Mouse (Mus musculus) layer of hippocampus, adult 2 months (tissue): ENCODE data around the gene Amigo1. TPM values are rescaled to one million over a fixed set of nuclear protein-coding genes. Genes with fewer than 3 reads are reported as not detected.

Source experiments
- DNase-seq, 2 experiments: peaks; one replicate each; pipeline ENCODE4 v3.0.0; 2022; ENCODE audit warnings: low spot score in 2 of 2
- H3K27ac ChIP-seq: fragments of 200-600 bp; 2 replicates; pipeline ENCODE4 v1.8.1; 2022
- H3K4me3 ChIP-seq: fragments of 200-600 bp; 2 replicates; pipeline ENCODE4 v1.8.1; 2022; ENCODE audit warnings: mild to moderate bottlenecking
- CTCF ChIP-seq: fragments of 200-600 bp; conservative IDR thresholded peaks from 2 replicates; pipeline ENCODE4 v1.8.1; 2022; ENCODE audit warnings: antibody characterized with exemption, mild to moderate bottlenecking, moderate library complexity
- total RNA-seq, 2 experiments: library from RNA; stranded (reverse); gene quantifications; 2 replicates each; pipeline ENCODE4 v1.2.3; 2021

Amigo1 gene
- total RNA-seq, 2 experiments from 2014 or later = 69.7 to 79.0 TPM

DNA sequence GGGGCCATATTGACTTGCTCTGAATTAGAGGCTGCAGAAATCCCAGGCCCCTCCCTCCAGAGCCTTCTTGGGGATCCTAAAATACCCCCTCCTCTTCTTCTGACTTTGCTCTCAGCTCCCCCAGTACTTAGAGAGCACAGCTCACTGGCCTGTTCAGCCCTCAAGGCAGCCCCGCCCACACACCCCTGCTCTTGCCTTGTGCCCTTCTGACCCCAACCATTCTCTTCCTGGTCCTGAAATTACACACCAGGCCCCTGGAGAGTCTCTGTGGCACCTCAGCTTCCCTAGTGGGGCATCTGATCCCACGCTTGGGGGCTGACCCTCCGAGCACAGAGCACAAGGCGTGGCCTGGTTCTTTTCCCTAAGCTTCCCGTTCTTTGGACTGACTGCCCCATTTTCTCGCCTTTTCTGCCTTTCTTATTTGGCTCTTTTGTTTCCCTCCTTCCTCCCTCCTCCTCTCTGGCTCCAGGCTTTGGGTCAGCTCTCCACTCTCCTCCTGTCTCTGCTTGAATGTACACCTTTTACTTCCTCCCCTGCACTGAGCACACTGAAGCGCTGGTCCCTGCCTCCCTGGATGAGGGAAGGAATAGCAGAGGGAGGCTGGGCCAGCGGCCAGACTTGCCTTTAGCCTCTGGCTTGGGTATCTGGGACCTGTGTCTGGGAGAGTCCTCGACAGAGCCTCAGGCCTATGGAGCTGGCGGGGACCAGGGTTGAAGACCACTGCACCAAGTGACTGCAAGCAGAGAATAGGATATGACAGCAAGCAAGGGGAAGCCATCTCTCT lies 20.4 kb upstream of the Amigo1 start:
- Histone ChIP-seq H3K27ac (peak overlapping the region; percentile 82), H3K4me3 (no peak overlapping the region)
- no peak for DNase-seq
- TF ChIP-seq CTCF = no peak

- no peak overlapping the region for H3K4me3 ChIP-seq
- TF ChIP-seq CTCF = peak; percentile 67
- peak; percentile 65 to 66 for DNase-seq
- H3K27ac ChIP-seq = peak overlapping the region; percentile 82
Measured at GRCm38 (mm10) chr3:108166486-108167211, 19.5 kb upstream of the Amigo1 start.

DNA sequence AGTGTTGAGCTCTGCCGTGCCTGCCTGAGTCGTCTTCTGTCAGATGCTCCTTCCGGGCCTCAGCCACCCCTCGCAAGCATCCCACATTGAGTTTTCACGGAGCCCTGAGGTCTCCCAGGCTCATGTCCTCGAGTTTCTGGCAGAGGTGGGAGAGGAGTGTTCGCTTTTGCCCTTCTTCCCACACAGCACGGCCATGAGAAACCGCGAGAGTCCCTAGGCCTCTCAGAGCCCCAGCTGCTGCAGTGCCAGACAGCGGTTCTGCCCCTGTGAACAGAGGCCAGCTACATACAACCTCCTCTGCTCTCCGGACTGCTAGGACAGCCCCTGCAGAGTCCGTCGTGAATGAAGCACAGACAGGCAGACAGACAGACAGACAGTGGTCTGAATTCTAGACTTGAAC lies 18.6 kb upstream of the Amigo1 start:
- no peak for TF ChIP-seq CTCF
- Histone ChIP-seq H3K4me3 (no peak overlapping the region), H3K27ac (peak overlapping the region; percentile 82; the same call in 1 of the 2 replicates)
- DNase-seq = no peak

GRCm38 (mm10) chr3:108169199-108169598 lies 16.9 kb upstream of the Amigo1 start:
- no peak for DNase-seq
- Histone ChIP-seq H3K27ac (no peak overlapping the region), H3K4me3 (no peak overlapping the region)
- no peak for TF ChIP-seq CTCF

DNA sequence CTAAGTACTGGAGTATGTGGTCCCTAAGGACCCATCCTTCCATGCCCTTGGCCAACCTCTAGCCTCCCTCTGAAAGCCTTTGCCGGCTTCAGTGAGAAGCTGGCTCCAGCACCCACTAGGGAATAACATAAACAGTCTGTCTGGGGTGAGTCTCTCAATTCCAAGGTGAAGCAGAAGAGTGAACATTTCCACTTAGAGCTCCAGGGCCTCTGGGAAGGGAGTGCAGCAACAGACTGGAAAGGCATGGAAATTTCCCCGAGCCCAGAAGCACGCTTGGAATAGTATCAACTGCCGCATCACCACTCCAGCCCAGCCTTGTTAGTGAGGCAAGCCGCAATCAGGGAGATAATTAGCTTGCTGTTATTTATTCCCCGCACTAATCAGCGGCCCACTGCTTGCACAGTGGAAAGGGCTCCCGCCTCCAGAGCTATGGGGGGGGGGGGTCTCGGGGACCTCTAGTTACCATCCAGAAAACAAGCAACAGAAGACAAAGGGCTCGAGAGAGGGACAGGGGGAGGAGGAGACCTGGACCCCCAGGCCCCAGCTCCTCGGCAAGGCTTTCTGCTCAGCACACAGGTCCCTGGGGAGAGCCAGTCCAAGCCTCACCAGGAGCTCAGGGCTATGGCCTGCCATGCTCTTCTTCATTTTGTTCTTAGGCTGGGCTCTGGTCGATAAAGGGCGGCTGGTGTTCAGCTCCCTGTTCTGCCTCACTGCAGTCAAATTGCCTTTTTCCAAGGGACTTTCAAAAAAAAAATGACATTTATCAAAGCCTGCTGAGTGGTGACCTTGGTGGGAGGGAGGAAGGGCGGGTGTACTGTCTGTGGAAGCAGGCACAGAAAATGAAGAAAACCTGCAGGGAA lies 11.2 kb upstream of the Amigo1 start:
- Histone ChIP-seq H3K27ac (peak overlapping the region; percentile 85), H3K4me3 (peak overlapping the region; percentile 22; the same call in 1 of the 2 replicates)
- peak; percentile 84 to 91 for DNase-seq
- no peak for TF ChIP-seq CTCF

DNA sequence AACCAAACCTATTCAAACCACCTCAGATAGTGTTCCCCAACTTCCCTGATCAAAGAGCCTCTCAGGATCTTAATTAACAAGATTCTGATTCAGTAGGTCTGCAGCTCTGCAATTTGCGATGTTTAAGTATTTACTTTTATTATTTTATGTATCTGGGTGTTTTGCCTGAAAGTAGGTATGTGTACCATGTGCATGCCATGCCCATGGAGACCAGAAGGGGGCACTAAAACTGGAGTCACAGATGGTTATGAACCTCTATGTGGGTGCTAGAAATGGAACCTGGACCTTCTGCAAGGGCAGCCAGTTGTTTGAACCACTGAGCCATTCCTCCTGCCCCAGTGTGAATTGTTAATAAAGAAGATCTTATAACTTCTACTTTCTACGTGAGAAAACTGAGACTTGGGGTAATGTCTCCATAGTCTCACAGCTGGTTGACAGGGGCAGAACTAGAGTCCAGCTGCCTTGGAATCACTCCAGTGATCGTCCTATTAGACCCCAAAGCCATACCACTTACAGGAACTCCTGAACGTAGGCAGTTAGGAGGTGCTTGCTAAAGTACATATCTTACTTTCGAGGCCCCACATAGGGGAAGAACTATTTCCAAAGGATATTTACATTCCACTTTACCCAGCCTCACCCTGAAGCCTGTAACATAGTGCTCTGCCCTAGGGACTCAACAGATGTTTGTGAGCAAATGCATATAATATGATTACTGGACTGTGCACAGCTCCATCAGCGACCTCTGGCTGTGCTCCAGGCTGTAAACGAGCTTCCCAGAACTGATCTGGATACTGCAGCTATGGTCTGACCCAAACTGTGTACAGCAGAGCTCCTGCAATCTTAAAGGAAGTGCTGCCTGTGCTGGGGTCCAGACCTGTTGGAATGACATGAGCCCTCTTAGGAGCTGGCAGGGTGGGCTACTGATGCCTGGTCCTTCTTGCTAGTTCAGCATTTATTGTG lies 7.1 kb upstream of the Amigo1 start:
- Histone ChIP-seq H3K4me3 (no peak overlapping the region), H3K27ac (no peak overlapping the region)
- DNase-seq = no peak
- peak; percentile 57 for TF ChIP-seq CTCF

- Histone ChIP-seq H3K27ac (no peak overlapping the region), H3K4me3 (no peak overlapping the region)
- TF ChIP-seq CTCF = no peak
- no peak for DNase-seq
Measured at GRCm38 (mm10) chr3:108180514-108180913, 5.6 kb upstream of the Amigo1 start.

DNA sequence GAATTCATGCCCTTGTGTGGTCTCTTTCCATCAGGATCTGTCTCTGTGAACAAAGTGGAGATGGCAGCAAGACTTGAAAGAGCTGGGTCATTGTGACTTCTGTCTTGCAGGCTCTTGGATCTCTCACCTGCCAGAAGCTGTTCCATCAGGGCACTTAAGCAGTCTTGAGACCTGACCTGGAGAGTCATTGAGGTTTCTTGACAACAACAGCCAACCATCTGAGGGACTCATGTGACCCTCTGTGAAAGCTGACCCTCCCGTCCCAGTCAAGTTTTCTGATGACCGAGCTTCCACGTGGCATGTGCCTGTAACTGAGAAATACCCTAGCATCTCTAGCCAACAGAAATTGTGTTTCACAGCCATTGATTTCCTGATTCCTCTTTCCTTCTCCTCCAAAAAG lies 1.4 kb upstream of the Amigo1 start:
- Histone ChIP-seq H3K4me3 (no peak overlapping the region), H3K27ac (no peak overlapping the region)
- no peak for TF ChIP-seq CTCF
- no peak for DNase-seq

- H3K27ac ChIP-seq = no peak overlapping the region
Measured at GRCm38 (mm10) chr3:108185460-108186097, 556 bp upstream of the Amigo1 start.

DNA sequence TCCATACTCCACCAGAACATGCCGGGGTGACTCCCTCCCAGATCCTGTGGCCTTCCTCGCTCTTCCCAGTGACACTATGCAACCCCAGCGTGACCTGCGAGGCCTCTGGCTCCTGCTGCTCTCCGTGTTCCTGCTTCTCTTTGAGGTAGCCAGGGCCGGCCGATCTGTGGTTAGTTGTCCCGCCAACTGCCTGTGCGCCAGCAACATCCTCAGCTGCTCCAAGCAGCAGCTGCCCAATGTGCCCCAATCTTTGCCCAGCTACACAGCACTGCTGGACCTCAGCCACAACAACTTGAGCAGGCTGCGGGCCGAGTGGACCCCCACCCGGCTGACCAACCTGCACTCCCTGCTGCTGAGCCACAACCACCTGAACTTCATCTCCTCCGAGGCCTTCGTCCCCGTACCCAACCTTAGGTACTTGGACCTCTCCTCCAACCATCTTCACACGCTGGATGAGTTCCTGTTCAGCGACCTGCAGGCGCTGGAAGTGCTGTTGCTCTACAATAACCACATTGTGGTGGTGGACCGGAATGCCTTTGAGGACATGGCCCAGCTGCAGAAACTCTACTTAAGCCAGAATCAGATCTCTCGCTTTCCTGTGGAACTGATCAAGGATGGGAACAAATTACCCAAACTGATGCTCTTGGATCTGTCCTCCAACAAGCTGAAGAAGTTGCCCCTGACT lies 1.1 kb downstream of the Amigo1 start:
- no peak for TF ChIP-seq CTCF
- Histone ChIP-seq H3K27ac (peak overlapping the region; percentile 94), H3K4me3 (peak overlapping the region; percentile 61)
- no peak for DNase-seq

More at GRCm38 (mm10) chr3:108185460-108186097, 556 bp upstream of the Amigo1 start:
- H3K4me3 ChIP-seq = peak overlapping the region; percentile 61
- DNase-seq = no peak
- no peak for TF ChIP-seq CTCF
